Mouse (Mus musculus): ENCODE results near the gene Akp3.

The Akp3 gene

GRCm38 (mm10) chr1:87124673-87125072, at the start of gene Akp3:
Gene Akp3, plus strand, starts transcription at chr1:87124973.
- DNase-seq (ENCODE audit: low spot score in 2 of 2), result no peak

GRCm38 (mm10) chr1:87086196-87086595, 38.6 kb upstream of the Akp3 start:
- DNase-seq (ENCODE audit: low spot score in 2 of 2), result no peak

DNA sequence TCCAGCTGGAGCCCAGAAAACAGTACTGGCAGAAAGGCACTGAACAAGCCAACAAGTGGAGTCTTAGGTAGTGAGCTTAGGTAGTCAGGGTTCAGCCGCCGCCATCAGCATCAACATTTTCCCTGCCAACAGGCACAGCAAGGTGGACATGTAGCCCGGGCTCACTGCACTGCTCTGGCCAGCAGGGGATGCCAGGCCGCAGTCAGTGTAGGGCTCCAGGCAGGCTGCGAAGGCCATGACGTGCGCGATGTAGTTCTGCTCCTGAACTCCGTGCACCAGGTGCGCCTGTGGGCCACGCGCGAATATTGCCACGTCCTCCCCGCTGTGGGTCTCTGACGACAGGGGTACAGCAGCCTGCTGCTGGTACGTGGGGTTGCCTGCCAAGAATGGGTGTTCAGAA, 37.8 kb upstream of the Akp3 start:
- no peak for DNase-seq (ENCODE audit: low spot score in 2 of 2)

GRCm38 (mm10) chr1:87089251-87089650, 35.5 kb upstream of the Akp3 start:
- DNase-seq (ENCODE audit: low spot score in 2 of 2), result no peak

DNA sequence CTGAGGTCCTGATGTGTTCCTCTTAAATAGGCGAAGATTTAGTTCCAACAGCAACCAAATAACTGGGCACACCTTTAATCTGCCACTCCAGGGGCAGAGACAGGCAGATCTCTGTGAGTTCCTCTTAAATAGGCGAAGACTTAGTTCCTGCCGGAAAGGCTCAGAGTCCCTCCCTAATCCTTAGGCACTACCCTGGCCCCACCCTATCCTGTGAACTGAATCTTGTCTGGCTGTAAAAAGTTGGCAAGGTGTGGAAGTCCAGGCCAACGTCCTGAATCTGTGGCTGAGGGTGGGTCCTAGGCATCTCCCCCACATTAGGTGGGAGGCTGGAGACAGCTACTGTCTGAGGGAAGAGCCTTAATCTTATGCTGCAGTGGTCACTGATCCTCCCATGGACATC, 34.9 kb upstream of the Akp3 start, which contains the start of gene Alppl2:
Gene Alppl2 (minus strand): TSS at position 101 of the 400 bp plus-strand sequence.
- no peak for DNase-seq (ENCODE audit: low spot score in 2 of 2)

DNA sequence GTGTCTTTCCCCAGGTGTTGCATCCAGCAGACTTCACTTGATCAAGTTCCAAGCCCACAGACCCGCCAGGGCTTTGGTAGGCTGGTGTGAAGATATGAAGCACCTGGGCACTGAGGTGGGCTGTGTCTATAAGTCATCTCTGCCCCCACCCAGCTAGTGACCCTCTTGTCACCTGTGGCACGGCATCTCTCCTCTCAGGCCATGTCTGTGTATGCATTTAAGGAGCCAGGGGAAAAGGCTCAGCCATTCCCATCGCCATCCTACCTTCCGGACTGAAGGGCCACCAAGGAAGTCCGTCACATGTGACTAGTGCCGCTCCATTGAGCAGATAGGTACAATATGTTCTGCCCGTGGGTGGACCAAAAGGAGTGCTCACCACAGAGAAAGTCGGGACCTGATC, 29.1 kb upstream of the Akp3 start:
- no peak for DNase-seq (ENCODE audit: low spot score in 2 of 2)

GRCm38 (mm10) chr1:87098358-87098975, 26.3 kb upstream of the Akp3 start:
- DNase-seq (ENCODE audit: low spot score in 2 of 2), result peak in 1 of 2 experiments; percentile 7

GRCm38 (mm10) chr1:87101411-87101810, 23.4 kb upstream of the Akp3 start, which contains the start of gene Alpi:
Gene Alpi, minus strand, starts transcription at chr1:87101606.
- DNase-seq (ENCODE audit: low spot score in 2 of 2), result no peak

DNA sequence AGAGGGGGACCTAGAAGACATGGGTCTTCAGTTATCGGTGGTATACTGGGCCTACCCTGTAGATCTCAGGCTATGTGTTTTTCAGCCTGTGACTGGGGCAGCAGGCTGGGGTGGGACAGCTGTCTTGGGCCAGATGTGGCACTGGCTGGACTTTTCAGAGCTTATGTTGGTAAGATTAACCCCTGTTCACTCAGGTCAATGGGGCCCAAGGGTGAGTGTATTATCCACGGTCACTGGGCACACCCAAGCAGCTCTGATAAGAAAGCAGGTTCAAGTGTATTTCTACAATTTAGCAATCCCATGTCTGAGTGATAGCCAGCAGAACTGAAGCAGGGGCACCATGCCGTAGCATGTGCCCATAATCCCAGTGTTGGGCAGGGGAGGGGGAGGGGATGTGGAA, 22.7 kb upstream of the Akp3 start:
- no peak for DNase-seq (ENCODE audit: low spot score in 2 of 2)

GRCm38 (mm10) chr1:87103936-87104335, 20.8 kb upstream of the Akp3 start:
- no peak for DNase-seq (ENCODE audit: low spot score in 2 of 2)

GRCm38 (mm10) chr1:87106536-87106935, 18.2 kb upstream of the Akp3 start:
- no peak for DNase-seq (ENCODE audit: low spot score in 2 of 2)

DNA sequence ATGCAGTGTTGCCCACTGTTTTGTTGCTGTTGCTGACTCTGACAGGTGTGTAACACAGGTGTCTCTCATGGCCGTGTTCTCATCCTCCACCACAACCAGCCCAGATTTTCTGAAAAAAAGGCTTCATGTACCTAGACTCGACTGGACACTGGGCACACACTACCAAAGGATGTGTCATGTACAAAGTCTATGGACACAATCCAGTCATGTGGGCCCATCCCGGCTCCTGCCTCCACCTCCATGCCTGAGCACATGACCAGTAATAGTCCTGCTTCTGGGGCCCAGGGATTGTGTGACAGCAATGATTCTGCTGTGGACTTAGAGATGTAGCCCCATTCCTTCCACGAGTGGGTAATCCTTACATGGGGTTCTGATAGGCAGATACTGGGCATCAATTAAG, 16.2 kb upstream of the Akp3 start:
- DNase-seq (ENCODE audit: low spot score in 2 of 2), result no peak

GRCm38 (mm10) chr1:87111719-87112354, 12.9 kb upstream of the Akp3 start:
- DNase-seq (ENCODE audit: low spot score in 2 of 2), result no peak

- DNase-seq (ENCODE audit: low spot score in 2 of 2), result no peak
Measured at GRCm38 (mm10) chr1:87114784-87115183, 10.0 kb upstream of the Akp3 start.

DNA sequence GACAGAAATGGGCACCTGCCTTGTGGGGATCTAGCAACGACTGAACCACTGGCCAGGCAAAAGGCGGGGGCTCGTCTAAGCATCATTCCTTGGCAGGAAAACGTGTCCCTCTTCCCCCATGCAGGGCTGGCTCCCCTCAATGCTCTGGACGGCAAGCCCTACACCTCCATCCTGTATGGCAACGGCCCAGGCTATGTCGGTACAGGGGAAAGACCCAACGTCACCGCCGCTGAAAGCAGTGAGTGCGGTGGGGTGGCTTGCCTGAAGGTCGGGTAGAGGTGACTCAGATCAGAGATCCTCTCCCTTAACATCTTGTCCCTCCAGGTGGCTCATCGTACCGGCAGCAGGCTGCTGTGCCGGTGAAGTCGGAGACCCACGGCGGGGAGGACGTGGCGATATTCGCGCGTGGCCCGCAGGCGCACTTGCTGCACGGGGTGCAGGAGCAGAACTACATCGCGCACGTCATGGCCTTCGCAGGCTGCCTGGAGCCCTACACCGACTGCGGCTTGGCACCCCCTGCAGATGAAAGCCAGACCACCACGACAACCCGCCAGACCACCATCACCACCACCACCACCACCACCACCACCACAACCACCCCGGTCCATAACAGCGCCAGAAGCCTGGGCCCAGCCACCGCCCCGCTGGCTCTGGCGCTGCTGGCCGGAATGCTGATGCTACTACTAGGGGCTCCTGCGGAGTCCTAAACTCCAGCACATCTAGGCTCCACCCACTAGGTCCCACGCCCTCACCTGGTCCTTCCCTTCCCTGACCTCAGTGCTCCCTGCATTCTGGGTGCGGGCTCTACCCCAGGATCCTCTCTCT, 2.6 kb downstream of the Akp3 start:
- no peak for DNase-seq (ENCODE audit: low spot score in 2 of 2)

DNA sequence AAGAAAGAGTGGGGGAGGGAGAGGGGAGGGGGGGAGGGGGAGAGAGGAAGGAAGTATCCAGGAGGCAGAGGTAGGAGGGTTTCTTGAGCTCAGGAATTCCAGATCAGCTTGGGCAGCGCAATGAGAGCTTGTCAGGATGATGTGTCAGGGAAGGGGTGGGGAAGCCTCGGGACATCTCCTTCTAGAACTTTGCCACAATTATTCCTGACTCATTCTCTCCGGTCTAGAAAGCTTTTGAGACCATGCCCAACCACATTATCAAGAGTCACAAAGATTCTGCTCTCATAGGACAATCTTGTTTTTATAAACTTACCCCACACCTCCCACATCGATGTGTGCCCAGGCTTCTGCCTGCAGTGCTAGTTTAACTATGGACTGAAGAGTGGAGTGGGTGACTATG, 7.0 kb downstream of the Akp3 start:
- DNase-seq (ENCODE audit: low spot score in 2 of 2), result no peak

DNA sequence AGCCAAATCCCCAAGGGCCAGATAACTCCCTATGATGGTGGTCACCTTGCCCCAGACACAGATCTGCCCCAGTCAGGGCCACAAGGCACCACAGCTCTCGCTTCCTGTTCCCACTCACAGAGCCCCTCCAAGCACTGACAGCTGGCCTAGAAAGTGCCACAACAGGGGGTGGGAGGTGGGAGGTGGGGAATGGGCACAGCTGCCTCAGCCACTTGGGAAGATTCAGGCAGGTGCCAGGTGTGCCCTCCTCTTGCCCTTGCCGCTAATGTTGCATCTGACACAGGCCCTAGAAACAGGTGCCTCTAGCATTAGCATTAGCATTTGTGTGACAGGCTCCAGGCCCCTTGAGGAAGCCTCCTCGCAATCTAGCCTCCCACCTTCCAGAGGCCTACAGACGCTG, 16.8 kb downstream of the Akp3 start:
- DNase-seq (ENCODE audit: low spot score in 2 of 2), result no peak

- no peak for DNase-seq (ENCODE audit: low spot score in 2 of 2)
Measured at GRCm38 (mm10) chr1:87142456-87142855, 17.7 kb downstream of the Akp3 start.

DNA sequence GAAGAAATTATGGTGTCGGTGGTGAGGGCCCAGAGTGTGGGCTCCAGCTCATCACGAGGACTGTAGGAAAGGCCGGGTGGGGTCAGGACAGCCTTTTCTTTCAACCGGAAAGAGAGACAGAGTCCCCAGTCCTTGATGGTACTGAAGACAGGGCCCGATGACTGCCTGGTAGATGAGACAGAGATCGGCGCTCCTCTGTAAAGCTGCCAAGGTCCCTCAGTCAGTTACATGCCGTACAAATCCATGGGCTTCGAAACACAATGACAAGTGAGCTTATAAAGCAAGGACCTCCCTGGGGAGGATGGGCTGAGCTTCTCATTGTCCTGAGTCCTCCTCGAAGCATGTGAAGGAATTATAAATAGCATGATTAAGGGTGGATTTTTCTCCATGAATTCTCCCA, 18.4 kb downstream of the Akp3 start:
- DNase-seq (ENCODE audit: low spot score in 2 of 2), result no peak

DNA sequence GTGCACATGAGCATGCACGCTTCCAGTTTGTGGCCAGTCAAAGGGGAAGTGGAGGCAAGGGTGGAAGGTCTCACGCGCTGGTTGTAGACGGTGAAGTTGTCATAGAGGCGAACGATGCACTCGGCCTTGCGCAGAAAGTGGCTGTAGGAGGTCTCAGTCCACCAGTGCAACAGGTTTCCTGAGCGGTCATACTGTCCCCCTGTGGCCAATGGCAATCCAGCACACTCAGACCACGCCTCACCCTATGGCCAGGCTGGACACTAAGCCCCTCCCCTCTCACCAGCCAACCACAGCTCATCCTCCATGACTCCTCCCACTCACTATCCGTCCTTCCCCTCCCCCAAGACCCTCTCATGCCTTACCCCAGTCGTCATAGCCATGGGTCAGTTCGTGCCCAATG, 24.6 kb downstream of the Akp3 start:
- DNase-seq (ENCODE audit: low spot score in 2 of 2), result no peak

DNA sequence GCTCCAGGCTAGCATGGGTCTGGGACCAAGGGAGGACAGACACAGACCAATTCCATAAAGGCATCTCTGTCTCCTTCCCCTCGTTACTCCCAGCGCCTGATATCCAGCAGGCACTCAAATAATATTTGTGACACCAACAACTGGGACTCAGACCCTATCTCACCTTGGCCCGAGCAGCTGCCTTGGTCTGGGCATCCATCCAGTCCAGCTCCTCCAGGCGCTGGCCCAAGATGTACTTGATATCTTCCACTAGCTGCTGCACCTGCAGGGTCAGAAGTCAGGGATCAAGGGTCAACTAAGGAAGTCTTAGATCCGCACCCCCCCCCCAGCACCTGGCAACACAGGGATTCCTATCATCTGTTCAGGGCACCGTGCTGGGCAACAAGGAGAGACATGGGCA, 26.5 kb downstream of the Akp3 start:
- DNase-seq (ENCODE audit: low spot score in 2 of 2), result no peak

DNA sequence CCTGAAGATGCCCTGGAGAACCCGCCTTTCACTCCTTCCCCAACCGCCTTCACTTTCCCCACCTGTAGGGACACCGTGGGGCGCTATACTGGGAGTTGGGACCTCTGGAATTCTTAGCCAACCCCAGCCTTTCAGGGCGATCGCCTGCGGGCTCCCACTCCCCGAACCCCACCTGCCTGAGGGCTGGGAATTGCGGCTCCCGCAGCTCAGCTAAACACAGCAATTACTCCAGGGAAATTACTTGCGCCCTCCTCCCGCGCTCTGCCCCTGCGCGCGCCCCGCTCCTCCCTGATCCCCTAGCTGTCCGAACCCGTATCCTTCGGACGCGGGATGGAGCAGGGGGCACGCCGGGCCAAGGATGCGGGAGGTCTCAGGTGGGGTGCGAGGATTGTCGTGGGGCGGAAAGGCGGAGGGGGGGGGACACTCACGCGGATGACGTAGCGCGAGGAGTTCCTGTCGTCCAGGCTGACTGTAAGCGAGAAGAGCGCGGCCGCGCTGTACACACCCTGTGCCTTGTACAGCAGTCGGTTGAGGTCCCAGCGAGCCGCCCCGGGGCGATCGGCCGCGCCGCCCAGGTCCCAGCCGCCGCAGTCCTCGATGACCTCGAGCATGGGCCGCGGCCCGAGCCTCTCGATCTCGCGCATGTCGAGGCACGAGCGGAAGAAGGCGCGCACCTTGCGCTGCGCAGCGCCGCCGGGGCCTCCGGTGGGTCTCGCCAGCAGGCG, 29.2 kb downstream of the Akp3 start:
- DNase-seq (ENCODE audit: low spot score in 2 of 2), result no peak

Measured in spleen, postnatal 36 days (tissue).